Mouse (Mus musculus): Measurements from ENCODE around the gene Secisbp2l. TPM values are rescaled to one million over a fixed set of nuclear protein-coding genes. Genes with fewer than 3 reads are reported as not detected.

The Secisbp2l gene
- polyA plus RNA-seq, 1 experiment from 2014 or later, result 25.1 TPM

- H3K4me2 ChIP-seq (ENCODE audit: low read length), result no peak overlapping the region
- H3K4me1 ChIP-seq (ENCODE audit: control insufficient read depth, insufficient read depth, low read length), result no peaks in the 10 kb centered on the region
- H3K4me3 ChIP-seq (ENCODE audit: low read depth, low read length), result no peak overlapping the region
- DNase-seq (ENCODE audit: low spot score) (no peak), ATAC-seq (no peak)
- no peaks in the 10 kb centered on the region for H3K27me3 ChIP-seq (replicated peaks; ENCODE audit: control insufficient read depth, insufficient read depth, low read length)
- no peak overlapping the region for H3K27ac ChIP-seq (ENCODE audit: low read depth, low read length)
- no peak overlapping the region for H3K9ac ChIP-seq (ENCODE audit: low read length)
- no peaks in the 10 kb centered on the region for H3K36me3 ChIP-seq (ENCODE audit: control insufficient read depth, insufficient read depth, low read length)
- WGBS, result 80% methylated on average over 4 of the region's 4 CpGs
- H3K9me3 ChIP-seq (replicated peaks; ENCODE audit: control insufficient read depth, low read length), result no peaks in the 10 kb centered on the region
Observed at GRCm38 (mm10) chr2:125801947-125802346, 19.3 kb upstream of the Secisbp2l start.

GRCm38 (mm10) chr2:125801038-125801437, 18.4 kb upstream of the Secisbp2l start:
- DNase-seq (ENCODE audit: low spot score) (no peak), ATAC-seq (no peak)
- H3K4me1 ChIP-seq (ENCODE audit: control insufficient read depth, insufficient read depth, low read length), result no peaks in the 10 kb centered on the region
- no peak overlapping the region for H3K4me2 ChIP-seq (ENCODE audit: low read length)
- no peaks in the 10 kb centered on the region for H3K27me3 ChIP-seq (replicated peaks; ENCODE audit: control insufficient read depth, insufficient read depth, low read length)
- WGBS, result 72% methylated on average over 8 of the region's 8 CpGs
- H3K9me3 ChIP-seq (replicated peaks; ENCODE audit: control insufficient read depth, low read length), result no peaks in the 10 kb centered on the region
- H3K4me3 ChIP-seq (ENCODE audit: low read depth, low read length), result no peak overlapping the region
- H3K9ac ChIP-seq (ENCODE audit: low read length), result no peak overlapping the region
- no peaks in the 10 kb centered on the region for H3K36me3 ChIP-seq (ENCODE audit: control insufficient read depth, insufficient read depth, low read length)
- no peak overlapping the region for H3K27ac ChIP-seq (ENCODE audit: low read depth, low read length)

DNA sequence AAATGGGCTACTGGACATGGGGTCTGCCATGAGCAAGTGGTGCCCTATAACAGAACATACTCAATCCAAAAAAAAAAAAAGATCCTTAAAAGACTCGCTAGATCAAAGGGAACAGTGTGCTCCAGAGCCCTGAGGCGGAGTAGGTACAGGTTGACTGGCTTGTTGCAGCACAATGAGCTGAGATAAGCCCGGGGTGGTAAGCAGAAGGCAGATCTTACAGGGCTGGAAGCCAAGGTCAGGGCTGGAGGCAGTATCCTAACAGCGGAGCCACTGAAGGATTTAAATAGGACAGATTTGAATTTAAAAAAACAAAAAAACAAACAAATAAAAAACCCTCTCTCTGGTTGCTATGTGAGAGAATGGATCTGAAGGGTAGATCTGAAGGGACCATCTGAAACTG, 17.8 kb upstream of the Secisbp2l start:
- ATAC-seq (no peak), DNase-seq (ENCODE audit: low spot score) (no peak)
- WGBS, result 69% methylated on average over 4 of the region's 4 CpGs

DNA sequence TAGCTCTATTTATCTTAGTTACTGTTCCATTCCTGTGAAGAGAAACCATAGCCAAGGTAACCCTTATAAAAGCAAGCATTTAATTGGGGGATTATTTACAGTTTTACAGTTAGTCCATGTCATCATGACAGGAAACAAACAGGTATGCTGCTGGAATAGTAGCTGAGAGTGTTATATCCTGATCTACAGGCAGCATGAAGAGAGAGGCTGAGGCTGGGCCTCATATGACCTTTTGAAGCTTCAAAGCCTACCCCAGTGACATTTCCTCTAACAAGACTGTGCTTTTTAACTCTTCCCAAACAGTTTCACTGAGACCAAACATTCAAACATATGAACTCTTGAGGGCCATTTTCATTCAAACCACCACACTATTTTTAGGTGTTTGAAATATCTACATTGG, 15.2 kb upstream of the Secisbp2l start:
- Histone ChIP-seq H3K27ac (ENCODE audit: low read depth, low read length) (no peak overlapping the region), H3K4me3 (ENCODE audit: low read depth, low read length) (no peak overlapping the region), H3K27me3 (replicated peaks; ENCODE audit: control insufficient read depth, insufficient read depth, low read length) (no peaks in the 10 kb centered on the region), H3K4me1 (ENCODE audit: control insufficient read depth, insufficient read depth, low read length) (no peaks in the 10 kb centered on the region), H3K9ac (ENCODE audit: low read length) (no peak overlapping the region), H3K9me3 (replicated peaks; ENCODE audit: control insufficient read depth, low read length) (no peaks in the 10 kb centered on the region), H3K36me3 (ENCODE audit: control insufficient read depth, insufficient read depth, low read length) (no peaks in the 10 kb centered on the region), H3K4me2 (ENCODE audit: low read length) (no peak overlapping the region)
- ATAC-seq, result no peak
- no peak for DNase-seq (ENCODE audit: low spot score)

More for the DNA sequence above, 17.8 kb upstream of the Secisbp2l start:
- H3K4me2 ChIP-seq (ENCODE audit: low read length), result no peak overlapping the region
- H3K4me3 ChIP-seq (ENCODE audit: low read depth, low read length), result no peak overlapping the region
- H3K9ac ChIP-seq (ENCODE audit: low read length), result no peak overlapping the region
- H3K27ac ChIP-seq (ENCODE audit: low read depth, low read length), result no peak overlapping the region
- H3K36me3 ChIP-seq (ENCODE audit: control insufficient read depth, insufficient read depth, low read length), result no peaks in the 10 kb centered on the region
- H3K4me1 ChIP-seq (ENCODE audit: control insufficient read depth, insufficient read depth, low read length), result no peaks in the 10 kb centered on the region
- H3K27me3 ChIP-seq (replicated peaks; ENCODE audit: control insufficient read depth, insufficient read depth, low read length), result no peaks in the 10 kb centered on the region
- no peaks in the 10 kb centered on the region for H3K9me3 ChIP-seq (replicated peaks; ENCODE audit: control insufficient read depth, low read length)

- H3K27me3 ChIP-seq (replicated peaks; ENCODE audit: control insufficient read depth, insufficient read depth, low read length), result no peaks in the 10 kb centered on the region
Observed at GRCm38 (mm10) chr2:125795118-125795517, 12.4 kb upstream of the Secisbp2l start.

DNA sequence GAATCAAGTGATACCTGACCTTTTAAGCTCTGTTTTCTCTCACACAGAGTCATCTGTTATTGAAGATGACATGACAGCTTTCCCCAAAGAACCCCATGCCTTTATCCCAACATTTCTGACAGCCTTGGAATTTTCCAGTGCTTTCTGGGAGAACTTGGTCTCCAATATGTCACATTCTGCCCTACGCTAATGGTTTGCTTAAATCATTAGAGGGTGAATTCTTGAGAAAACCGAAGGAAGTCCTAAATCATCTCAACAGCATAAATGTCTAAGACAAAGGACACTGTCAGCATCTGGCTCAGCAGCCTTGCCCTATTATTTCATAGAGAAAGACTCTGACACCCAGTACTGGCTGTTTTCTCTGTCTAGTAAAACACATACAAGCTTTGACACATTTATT, 11.5 kb upstream of the Secisbp2l start:
- Histone ChIP-seq H3K36me3 (ENCODE audit: control insufficient read depth, insufficient read depth, low read length) (no peaks in the 10 kb centered on the region), H3K4me1 (ENCODE audit: control insufficient read depth, insufficient read depth, low read length) (no peaks in the 10 kb centered on the region), H3K27ac (ENCODE audit: low read depth, low read length) (no peak overlapping the region), H3K4me3 (ENCODE audit: low read depth, low read length) (no peak overlapping the region), H3K27me3 (replicated peaks; ENCODE audit: control insufficient read depth, insufficient read depth, low read length) (no peaks in the 10 kb centered on the region), H3K4me2 (ENCODE audit: low read length) (no peak overlapping the region), H3K9me3 (replicated peaks; ENCODE audit: control insufficient read depth, low read length) (no peaks in the 10 kb centered on the region), H3K9ac (ENCODE audit: low read length) (no peak overlapping the region)
- ATAC-seq, result no peak
- DNase-seq (ENCODE audit: low spot score), result no peak
- WGBS, result 87% methylated on average over 2 of the region's 2 CpGs

More at GRCm38 (mm10) chr2:125795118-125795517, 12.4 kb upstream of the Secisbp2l start:
- DNase-seq (ENCODE audit: low spot score), result no peak
- no peak overlapping the region for H3K4me3 ChIP-seq (ENCODE audit: low read depth, low read length)
- H3K27ac ChIP-seq (ENCODE audit: low read depth, low read length), result no peak overlapping the region
- no peak overlapping the region for H3K4me2 ChIP-seq (ENCODE audit: low read length)
- H3K9ac ChIP-seq (ENCODE audit: low read length), result no peak overlapping the region
- 69% methylated on average over 2 of the region's 2 CpGs for WGBS
- H3K36me3 ChIP-seq (ENCODE audit: control insufficient read depth, insufficient read depth, low read length), result no peaks in the 10 kb centered on the region
- no peaks in the 10 kb centered on the region for H3K9me3 ChIP-seq (replicated peaks; ENCODE audit: control insufficient read depth, low read length)
- no peak for ATAC-seq
- H3K4me1 ChIP-seq (ENCODE audit: control insufficient read depth, insufficient read depth, low read length), result no peaks in the 10 kb centered on the region

DNA sequence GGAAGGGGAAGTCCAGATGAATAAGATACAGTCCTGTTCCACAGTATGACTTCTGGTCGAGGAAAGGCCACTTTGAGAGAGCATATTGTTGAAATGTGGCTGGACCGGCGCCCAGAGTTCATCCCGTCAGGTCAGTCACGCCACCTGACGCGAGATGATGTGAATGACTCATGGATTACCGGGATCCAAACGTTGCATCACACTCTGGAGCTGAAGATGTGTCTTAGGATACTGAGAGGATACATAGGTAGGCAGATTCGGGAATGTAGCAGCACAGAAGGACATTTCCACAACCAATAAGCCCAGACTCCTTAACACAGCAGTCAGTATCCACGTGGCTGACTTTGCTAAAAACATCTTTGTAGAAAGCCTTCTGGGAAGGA, 10.2 kb upstream of the Secisbp2l start:
- Histone ChIP-seq H3K4me1 (ENCODE audit: control insufficient read depth, insufficient read depth, low read length) (no peaks in the 10 kb centered on the region), H3K9ac (ENCODE audit: low read length) (no peak overlapping the region), H3K36me3 (ENCODE audit: control insufficient read depth, insufficient read depth, low read length) (no peaks in the 10 kb centered on the region), H3K9me3 (replicated peaks; ENCODE audit: control insufficient read depth, low read length) (no peaks in the 10 kb centered on the region), H3K27ac (ENCODE audit: low read depth, low read length) (no peak overlapping the region), H3K4me2 (ENCODE audit: low read length) (no peak overlapping the region), H3K27me3 (replicated peaks; ENCODE audit: control insufficient read depth, insufficient read depth, low read length) (no peaks in the 10 kb centered on the region), H3K4me3 (ENCODE audit: low read depth, low read length) (no peak overlapping the region)
- WGBS, result 88% methylated on average over 11 of the region's 11 CpGs
- ATAC-seq (no peak), DNase-seq (ENCODE audit: low spot score) (no peak)

DNA sequence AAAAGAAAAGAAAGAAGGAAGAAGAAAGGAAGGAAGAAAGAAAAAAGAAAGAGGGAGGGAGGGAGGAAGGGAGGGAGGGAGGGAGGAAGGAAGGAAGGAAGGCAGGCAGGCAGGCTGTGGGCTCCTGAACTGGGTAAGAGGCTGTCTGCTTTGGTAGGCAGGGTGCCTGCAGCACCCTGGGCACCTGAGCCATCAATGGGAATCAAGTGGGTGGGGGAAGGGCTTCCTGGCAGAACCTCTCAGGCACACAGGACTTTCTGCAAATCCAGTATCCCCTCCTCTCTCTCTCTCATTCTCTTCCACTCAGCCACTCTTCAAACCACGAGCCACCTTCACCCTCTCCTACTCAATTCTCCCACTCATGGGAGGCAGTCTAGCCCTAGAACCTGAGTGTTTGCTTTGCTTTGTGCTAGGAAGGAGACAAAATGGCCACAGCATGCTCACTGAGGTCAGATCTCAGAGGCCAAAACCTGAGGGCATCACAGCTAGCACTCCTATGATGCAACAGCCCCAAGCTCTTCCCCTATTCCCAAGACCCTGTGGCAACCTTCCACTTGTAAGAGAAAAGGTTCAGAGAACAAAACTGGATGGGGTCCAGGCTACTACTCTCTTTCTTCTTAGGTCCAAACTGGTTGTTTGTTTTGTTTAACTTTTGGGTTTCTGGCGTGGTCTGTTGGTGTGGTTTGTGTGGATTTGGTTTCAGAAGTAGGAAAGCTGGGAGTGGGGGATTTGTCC, 9.6 kb upstream of the Secisbp2l start:
- Histone ChIP-seq H3K4me2 (ENCODE audit: low read length) (no peak overlapping the region), H3K4me1 (ENCODE audit: control insufficient read depth, insufficient read depth, low read length) (no peaks in the 10 kb centered on the region), H3K9ac (ENCODE audit: low read length) (no peak overlapping the region), H3K4me3 (ENCODE audit: low read depth, low read length) (no peak overlapping the region), H3K36me3 (ENCODE audit: control insufficient read depth, insufficient read depth, low read length) (no peaks in the 10 kb centered on the region), H3K27me3 (replicated peaks; ENCODE audit: control insufficient read depth, insufficient read depth, low read length) (no peaks in the 10 kb centered on the region), H3K27ac (ENCODE audit: low read depth, low read length) (no peak overlapping the region), H3K9me3 (replicated peaks; ENCODE audit: control insufficient read depth, low read length) (no peaks in the 10 kb centered on the region)
- ATAC-seq (no peak), DNase-seq (ENCODE audit: low spot score) (no peak)
- WGBS, result 79% methylated on average over 2 of the region's 2 CpGs

- ATAC-seq (no peak), DNase-seq (ENCODE audit: low spot score) (no peak)
- H3K9ac ChIP-seq (ENCODE audit: low read length), result no peak overlapping the region
- no peak overlapping the region for H3K27ac ChIP-seq (ENCODE audit: low read depth, low read length)
- H3K9me3 ChIP-seq (replicated peaks; ENCODE audit: control insufficient read depth, low read length), result no peaks in the 10 kb centered on the region
- no peak overlapping the region for H3K4me2 ChIP-seq (ENCODE audit: low read length)
- H3K4me1 ChIP-seq (ENCODE audit: control insufficient read depth, insufficient read depth, low read length), result no peaks in the 10 kb centered on the region
- H3K4me3 ChIP-seq (ENCODE audit: low read depth, low read length), result no peak overlapping the region
- 75% methylated on average over 7 of the region's 7 CpGs for WGBS
- H3K27me3 ChIP-seq (replicated peaks; ENCODE audit: control insufficient read depth, insufficient read depth, low read length), result no peaks in the 10 kb centered on the region
- H3K36me3 ChIP-seq (ENCODE audit: control insufficient read depth, insufficient read depth, low read length), result no peaks in the 10 kb centered on the region
Observed at GRCm38 (mm10) chr2:125791485-125791885, 8.8 kb upstream of the Secisbp2l start.
